Mouse (Mus musculus) bone marrow macrophage, adult 2 months (primary cell): ENCODE data around the gene Lzts2.

Experiments used
- CTCF ChIP-seq: IDR thresholded peaks from 2 replicates; pipeline ENCODE4 v1.5.1; 2012; ENCODE audit warnings: low read depth, mild to moderate bottlenecking, low read length, moderate library complexity
- POLR2A ChIP-seq: IDR thresholded peaks from 2 replicates; pipeline ENCODE4 v1.6.1; 2012; ENCODE audit warnings: mild to moderate bottlenecking, low read depth, low read length, borderline replicate concordance

DNA sequence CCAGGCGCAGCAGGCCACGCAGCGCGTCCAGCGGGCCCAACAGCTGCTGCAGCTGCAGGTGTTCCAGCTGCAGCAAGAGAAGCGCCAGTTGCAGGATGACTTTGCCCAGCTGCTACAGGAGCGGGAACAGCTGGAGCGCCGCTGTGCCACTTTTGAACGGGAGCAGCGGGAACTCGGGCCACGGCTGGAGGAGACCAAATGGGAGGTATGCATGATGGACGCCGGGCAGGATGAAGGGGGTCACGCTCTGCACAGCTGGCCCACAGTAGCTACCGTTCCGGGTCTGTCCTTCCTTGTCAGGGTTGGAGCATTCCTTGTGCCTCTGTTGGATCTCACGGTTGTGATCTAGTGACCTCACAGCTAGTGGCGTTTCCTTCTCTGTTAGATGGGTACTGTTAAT lies 10.6 kb downstream of the Lzts2 start:
- TF ChIP-seq POLR2A (no peak), CTCF (no peak)
